Mouse (Mus musculus) adrenal gland, postnatal 36 days (tissue): Measurements from ENCODE around the gene Sepsecs. TPM values are rescaled to one million over a fixed set of nuclear protein-coding genes. Genes with fewer than 3 reads are reported as not detected.

Experiments
- DNase-seq, 2 experiments: peaks; one replicate each; pipeline ENCODE4 v3.0.0; 2021; ENCODE audit warnings: mixed read lengths in 1 of 2
- total RNA-seq, 2 experiments: library from RNA; stranded (reverse); gene quantifications; 2 replicates each; pipeline ENCODE4 v1.2.3; 2021

Gene Sepsecs
- total RNA-seq, 2 experiments from 2014 or later: 15.0 to 18.7 TPM

DNA sequence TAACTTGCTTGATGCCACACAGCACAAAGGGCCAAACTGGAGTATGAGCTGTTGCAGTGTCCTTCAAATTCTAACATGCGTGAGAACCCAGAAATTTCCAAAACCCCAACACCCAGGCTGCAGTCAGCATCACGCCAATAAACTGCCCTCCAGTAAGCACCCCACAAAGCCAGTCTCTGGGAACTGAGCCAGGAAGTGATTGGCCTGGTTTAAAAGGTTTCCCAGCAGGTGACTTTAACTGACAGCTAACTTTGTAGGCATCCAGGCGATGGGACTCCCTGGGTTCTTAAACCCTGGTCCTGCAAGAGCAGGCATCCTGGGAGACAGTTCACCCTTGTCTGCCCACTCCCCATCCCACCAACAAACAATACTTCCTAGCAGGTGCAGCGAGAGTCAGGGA, 59.2 kb downstream of the Sepsecs start:
- DNase-seq: no peak

DNA sequence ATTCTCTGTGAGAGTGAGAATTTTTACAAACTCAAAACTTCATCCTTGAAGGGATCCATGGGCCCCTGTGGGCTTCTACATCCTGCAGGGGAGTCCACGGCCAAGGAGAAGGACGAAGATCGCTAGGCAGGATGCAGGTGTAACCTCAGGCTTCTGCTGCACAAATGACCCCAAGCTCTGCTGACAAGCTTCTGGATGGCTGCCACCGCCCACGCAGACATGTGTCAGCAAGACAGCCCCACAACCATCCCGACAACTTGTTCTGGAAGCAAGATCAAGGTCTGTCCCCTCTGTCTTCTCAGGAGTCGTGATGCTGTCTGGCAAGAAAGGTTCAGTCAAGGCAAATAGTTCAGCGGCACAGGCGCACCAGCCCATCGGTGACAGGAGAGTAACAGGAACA, 59.8 kb downstream of the Sepsecs start:
- peak; percentile 36 to 40 for DNase-seq

DNA sequence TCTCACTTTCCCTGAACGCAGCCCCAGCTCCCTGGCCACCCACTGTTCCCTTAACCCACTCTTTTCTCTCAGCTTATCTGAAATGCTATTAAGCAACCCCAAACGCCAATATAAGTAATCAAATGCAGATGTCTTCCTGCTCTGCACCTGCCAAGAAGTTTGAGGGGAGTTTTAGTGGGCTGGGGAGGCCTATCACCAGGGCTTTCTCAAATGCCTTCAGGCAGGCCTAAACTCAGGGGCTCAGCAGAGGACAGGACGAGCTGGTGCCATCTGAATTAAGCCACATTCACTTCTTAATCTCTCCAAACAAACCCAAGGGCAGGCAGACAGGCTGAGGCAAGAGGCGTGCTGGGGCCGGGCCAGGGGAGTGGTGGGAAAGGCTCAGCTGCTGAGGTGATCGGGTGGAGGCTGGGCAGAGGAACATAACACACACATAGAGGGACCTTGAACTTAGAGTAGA, 64.9 kb downstream of the Sepsecs start:
- no peak for DNase-seq

DNA sequence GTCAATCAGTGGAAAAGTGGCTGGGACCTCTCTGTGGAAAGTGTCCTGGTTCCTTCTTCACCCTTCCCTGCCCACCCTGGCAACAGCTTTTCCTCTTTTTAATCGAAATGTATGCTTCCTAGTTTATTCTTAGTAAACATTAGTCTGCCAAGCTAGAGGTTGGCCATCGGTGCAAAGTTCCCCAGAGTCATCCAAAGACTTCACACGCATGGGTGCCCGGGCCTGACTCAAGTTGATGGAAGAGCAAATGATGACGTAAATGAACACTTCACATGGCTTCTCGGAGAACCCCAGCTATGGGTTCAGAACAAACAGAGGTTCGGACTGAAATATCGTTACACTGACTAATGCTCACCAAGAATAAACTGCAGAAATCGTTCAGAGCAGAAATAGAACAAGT, 78.9 kb downstream of the Sepsecs start:
- DNase-seq: no peak

Other genes starting within 250 kb of the Sepsecs start
- gene Ccdc149, start 198.2 kb downstream of the Sepsecs start, total RNA-seq: 1 to 10 TPM; 4.9 to 8.3 TPM
- gene Lgi2, start 103.2 kb downstream of the Sepsecs start, total RNA-seq: 1 to 10 TPM; 1.1 to 2.4 TPM
- 10 to 100 TPM; 11.4 to 11.7 TPM for gene Pi4k2b, start 71.9 kb upstream of the Sepsecs start, total RNA-seq
- 10 to 100 TPM in 1 of 2 experiments, 1 to 10 TPM in 1; 9.5 to 11.2 TPM for gene Zcchc4, start 105.7 kb upstream of the Sepsecs start, total RNA-seq
- gene Anapc4, start 164.3 kb upstream of the Sepsecs start, total RNA-seq: 10 to 100 TPM; 59.2 to 65.3 TPM